Mouse (Mus musculus): Measurements from ENCODE around the gene Kcnj6.

GRCm38 (mm10) chr16:94883909-94884308 lies 113.6 kb downstream of the Kcnj6 start:
- TF ChIP-seq CTCF (IDR thresholded peaks at IDR 0.05; ENCODE audit: extremely low read depth, insufficient read length, insufficient replicate concordance, low read depth, low read length) (no peak), POLR2A (IDR thresholded peaks at IDR 0.05; ENCODE audit: low read depth, low read length) (no peak)

Data from small intestine, adult 2 months (tissue).